Mouse (Mus musculus) kidney, postnatal 10 days (tissue): ENCODE measurements at regions not wholly inside any gene's neighbourhood (a gene's known extent, or its start where the extent isn't known, plus 50 kb on each side); places are given as distances from the start of the nearest gene placed in this dataset.

Experiments
- DNase-seq: peaks from one replicate; pipeline ENCODE4 v3.0.0; 2021; ENCODE audit warnings: mixed read lengths

DNA sequence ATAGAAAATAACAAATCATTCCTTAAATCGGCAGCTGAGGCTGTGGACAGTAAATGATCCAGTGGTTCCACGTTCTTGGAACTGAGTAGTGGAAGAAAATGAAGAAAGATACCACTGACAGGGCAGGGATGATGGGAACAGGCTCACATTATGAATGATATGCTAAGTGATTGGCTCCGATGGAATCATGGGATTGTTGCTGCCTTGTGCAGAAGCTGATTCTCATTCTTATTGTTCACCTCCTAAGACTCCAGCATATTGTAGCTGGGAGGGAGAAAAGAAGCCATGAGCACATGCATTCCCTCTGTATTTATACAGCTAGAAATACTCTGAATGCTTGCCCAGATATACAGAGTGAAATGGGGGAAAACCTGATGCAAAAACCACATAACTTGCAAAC, 777.3 kb upstream of the Gm8797 start:
- DNase-seq, result no peak

DNA sequence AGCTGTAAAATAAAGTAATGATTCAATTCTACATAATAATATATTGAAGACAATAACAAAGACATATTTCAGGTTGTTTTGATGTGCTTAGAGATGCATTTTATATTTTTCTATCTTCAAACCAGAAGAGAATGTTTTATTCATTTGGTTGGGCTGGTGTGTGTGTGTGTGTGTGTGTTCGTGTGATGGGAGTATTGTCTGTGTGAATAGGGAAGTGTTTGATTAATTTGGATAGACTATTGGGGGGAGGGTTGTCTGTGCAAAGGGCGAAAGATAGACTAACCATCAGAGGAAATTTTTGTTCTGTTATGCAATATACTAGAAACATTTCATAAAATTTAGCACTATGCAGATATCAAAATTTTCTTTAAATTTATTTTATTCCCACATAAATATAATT, 776.8 kb upstream of the Gm8797 start:
- no peak for DNase-seq

DNA sequence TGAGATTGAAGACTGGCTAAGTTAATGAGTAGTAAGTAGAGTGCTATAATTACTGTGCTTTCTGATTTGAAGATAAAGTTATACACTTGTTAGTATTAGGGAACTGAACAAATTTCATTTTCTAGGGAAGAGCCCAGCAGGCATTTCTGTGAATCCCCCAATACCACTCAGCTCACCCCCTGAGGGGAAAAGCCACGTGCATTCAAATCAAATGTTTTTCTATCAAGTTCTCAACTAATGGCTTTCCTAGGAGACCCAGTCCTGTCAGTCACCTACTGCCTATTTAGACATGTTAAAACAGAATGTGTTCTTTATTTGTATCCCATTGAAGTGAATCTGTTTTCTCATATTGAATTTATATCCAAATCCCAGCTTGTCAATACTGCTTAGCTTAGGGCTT, 775.9 kb upstream of the Gm8797 start:
- no peak for DNase-seq

DNA sequence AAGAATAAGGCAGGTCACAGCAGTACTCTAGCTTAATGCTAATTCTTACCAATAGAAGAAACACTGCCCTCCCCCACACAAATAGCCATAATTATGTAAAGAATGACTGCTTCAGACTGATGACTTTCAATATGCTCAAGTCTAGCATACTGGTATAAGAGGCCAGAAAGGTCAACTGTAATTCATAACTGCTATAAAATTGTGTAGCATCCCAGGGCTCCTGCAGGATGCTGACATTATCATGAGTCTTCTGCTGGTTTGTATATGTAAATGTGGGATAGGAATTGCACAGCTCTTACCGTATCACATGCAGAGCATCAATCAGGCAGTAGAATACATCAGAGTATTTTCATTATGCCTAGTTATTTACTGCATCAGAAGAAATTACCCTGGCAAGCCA, 774.3 kb upstream of the Gm8797 start:
- DNase-seq, result no peak

DNA sequence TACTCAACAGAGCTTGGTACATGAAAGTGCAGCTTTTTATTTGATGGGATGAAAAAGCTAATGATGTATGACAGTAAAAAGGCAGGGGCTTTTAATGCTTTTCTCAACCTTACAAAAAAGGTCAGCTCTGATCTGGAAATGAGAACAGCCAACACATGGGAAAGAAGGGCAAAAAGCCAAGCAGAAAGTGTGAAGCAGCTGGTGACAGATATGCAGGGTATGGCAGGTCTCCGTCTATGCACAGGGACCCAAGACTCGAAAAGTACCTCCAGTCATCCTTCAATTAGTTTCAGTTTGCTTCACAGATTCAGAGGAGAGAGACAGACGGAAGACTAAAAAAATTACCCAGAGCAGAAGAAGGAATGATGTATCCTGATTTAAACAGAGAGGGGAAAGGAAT, 732.9 kb upstream of the Gm8797 start:
- DNase-seq, result no peak
